ENCODE assay signal across 21 mouse cellular contexts in the genomic region with DNA sequence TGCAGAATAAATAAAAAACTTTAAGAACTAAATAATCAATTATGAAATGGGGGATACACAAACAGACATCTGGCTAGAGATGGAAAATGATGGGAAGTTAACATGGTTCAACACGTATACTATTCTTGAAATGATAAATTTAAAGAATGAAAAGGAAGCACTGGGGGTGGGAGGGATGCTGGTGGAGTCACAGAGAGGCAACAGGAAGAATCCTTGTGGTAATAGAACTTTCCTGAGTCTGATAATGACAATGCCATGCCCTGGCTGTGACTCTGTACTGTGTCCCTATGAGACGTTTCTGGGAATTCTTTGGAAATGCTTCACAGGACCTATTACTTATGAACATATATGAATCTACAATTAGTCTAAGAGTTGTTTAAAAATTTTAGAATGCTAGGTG.
"Had no signal": no experiment of that assay in that cellular context is flagged by ENCODE, and none has a peak within 500 bp of the region (broad histone marks: within the 10 kb centered on the region; RNA-seq: fewer than 3 reads in every experiment).

No protein-coding gene starts in this region.

- H3K4me2 ChIP-seq: limb, embryonic 13.5 days; liver, embryonic 12.5 days; liver, embryonic 15.5 days; lung, embryonic 14.5 days; midbrain, embryonic 12.5 days; midbrain, embryonic 15.5 days; neural tube, embryonic 12.5 days; neural tube, embryonic 15.5 days; stomach, embryonic 15.5 days had no signal

- H3K27me3 ChIP-seq: limb, embryonic 13.5 days; liver, embryonic 12.5 days; liver, embryonic 15.5 days; midbrain, embryonic 12.5 days; midbrain, embryonic 15.5 days; neural tube, embryonic 12.5 days; neural tube, embryonic 15.5 days; stomach, embryonic 15.5 days had no signal

- H3K27ac ChIP-seq: hindbrain, postnatal 0 days; kidney, postnatal 0 days; limb, embryonic 10.5 days; limb, embryonic 13.5 days; liver, embryonic 12.5 days; liver, embryonic 15.5 days; macrophage; midbrain, embryonic 12.5 days; midbrain, embryonic 15.5 days; neural tube, embryonic 12.5 days; neural tube, embryonic 15.5 days; stomach, embryonic 15.5 days had no signal

- ATAC-seq: hindbrain, postnatal 0 days; inflammation-experienced regulatory T-cells, adult 6 months; intestine, embryonic 16.5 days; liver, embryonic 12.5 days; midbrain, embryonic 15.5 days had no signal

- DNase-seq: kidney, postnatal 4 days; liver; lung, embryonic 14.5 days; right cerebral cortex, adult 18-20 months; right cerebral cortex, postnatal 25 days; spleen, adult 18-20 months; thymus, postnatal 25 days had no signal

- H3K9ac ChIP-seq: limb, embryonic 13.5 days; liver, embryonic 12.5 days; liver, embryonic 15.5 days; lung, embryonic 14.5 days; midbrain, embryonic 12.5 days; midbrain, embryonic 15.5 days; neural tube, embryonic 12.5 days; neural tube, embryonic 15.5 days; stomach, embryonic 15.5 days had no signal

- H3K4me1 ChIP-seq: liver, embryonic 12.5 days; liver, embryonic 15.5 days; midbrain, embryonic 12.5 days; midbrain, embryonic 15.5 days; neural tube, embryonic 15.5 days; stomach, embryonic 15.5 days had no signal

- H3K4me3 ChIP-seq: limb, embryonic 10.5 days; limb, embryonic 13.5 days; liver, embryonic 12.5 days; liver, embryonic 15.5 days; midbrain, embryonic 12.5 days; midbrain, embryonic 15.5 days; neural tube, embryonic 12.5 days; neural tube, embryonic 15.5 days; stomach, embryonic 15.5 days had no signal

- H3K9me3 ChIP-seq: limb, embryonic 10.5 days; limb, embryonic 13.5 days; liver, embryonic 12.5 days; liver, embryonic 15.5 days; midbrain, embryonic 12.5 days; midbrain, embryonic 15.5 days; neural tube, embryonic 12.5 days; neural tube, embryonic 15.5 days; stomach, embryonic 15.5 days had no signal

- H3K36me3 ChIP-seq: limb, embryonic 10.5 days; limb, embryonic 13.5 days; liver, embryonic 12.5 days; liver, embryonic 15.5 days; midbrain, embryonic 12.5 days; midbrain, embryonic 15.5 days; neural tube, embryonic 12.5 days; neural tube, embryonic 15.5 days; stomach, embryonic 15.5 days had no signal
